Mouse (Mus musculus) cerebellum, adult 2 months (tissue): ENCODE results near the gene Armt1.

Experiments
- CTCF ChIP-seq: fragments of 200-500 bp; IDR thresholded peaks from 2 replicates; pipeline ENCODE4 v1.5.1; 2011; ENCODE audit warnings: low read depth, mild to moderate bottlenecking, control low read depth, low read length, moderate library complexity, borderline replicate concordance; ENCODE audit not compliant: insufficient read depth
- POLR2A ChIP-seq: fragments of 200-500 bp; IDR thresholded peaks from 2 replicates; pipeline ENCODE4 v1.6.1; 2011; ENCODE audit warnings: low read length, control low read depth, borderline replicate concordance; ENCODE audit not compliant: insufficient read depth

GRCm38 (mm10) chr10:4389461-4390112 is 42.7 kb upstream of the Armt1 start:
- TF ChIP-seq CTCF (no peak), POLR2A (no peak)
